Mouse (Mus musculus) C2C12 (cell line): Measurements from ENCODE around the gene Dpf3.

ENCODE experiments used
- CTCF ChIP-seq: IDR thresholded peaks from one replicate; pipeline ENCODE4 v1.5.1; 2011; ENCODE audit not compliant: control insufficient read depth, insufficient read depth, insufficient read length
- MYOD1 ChIP-seq: IDR thresholded peaks from one replicate; pipeline ENCODE4 v1.6.1; 2011; ENCODE audit warnings: low read depth; ENCODE audit not compliant: control insufficient read depth, insufficient read length
- MYOG ChIP-seq: IDR thresholded peaks from one replicate; pipeline ENCODE4 v1.6.1; 2011; ENCODE audit not compliant: control insufficient read depth, insufficient read length; ENCODE audit errors: extremely low read depth

- TF ChIP-seq CTCF (no peak), MYOD1 (no peak), MYOG (no peak)
These were observed 118.1 kb downstream of the Dpf3 start for GRCm38 (mm10) chr12:83369416-83369815.
